ENCODE assay signal across 13 mouse cellular contexts in genomic region chr19:14426244-14426868, GRCm38 (mm10).
A peak's percentile ranks its signal among the peaks of the same experiment; 100 is the strongest.
DNase-seq lines count a peak whose midpoint lies in the region; ATAC-seq and TF ChIP-seq lines count a peak whose summit lies in the region.
"Had no signal": no experiment of that assay in that cellular context is flagged by ENCODE, and none has a peak within 500 bp of the region (broad histone marks: within the 10 kb centered on the region; RNA-seq: fewer than 3 reads in every experiment).

No protein-coding gene starts in this region.

- TF ChIP-seq EP300 in stomach, postnatal 0 days (optimal IDR thresholded peaks at IDR 0.05): no peak

- peak overlapping the region; percentile 56; the same call in 1 of the 2 replicates for H3K27ac ChIP-seq in forebrain, embryonic 10.5 days
- H3K27ac ChIP-seq in forebrain, embryonic 16.5 days (ENCODE audit: low read length): no peak overlapping the region
- no peak overlapping the region for H3K27ac ChIP-seq in liver, embryonic 12.5 days
- H3K27ac ChIP-seq in liver, embryonic 11.5 days (ENCODE audit: low read depth, low read length): no peak overlapping the region
- no peak overlapping the region for H3K27ac ChIP-seq in limb, embryonic 13.5 days
- no peak overlapping the region for H3K27ac ChIP-seq in stomach, postnatal 0 days (replicated peaks)
- H3K27ac ChIP-seq: embryonic facial prominence, embryonic 15.5 days; heart, embryonic 10.5 days; hindbrain, embryonic 14.5 days had no signal

- 55% methylated on average over 19 of the region's 19 CpGs for WGBS in forebrain, embryonic 10.5 days
- 45% methylated on average over 19 of the region's 19 CpGs for WGBS in forebrain, embryonic 16.5 days
- WGBS in liver, embryonic 12.5 days (ENCODE audit: insufficient replicate concordance): 55% methylated on average over 19 of the region's 19 CpGs
- 55% methylated on average over 19 of the region's 19 CpGs for WGBS in liver, embryonic 11.5 days
- WGBS in limb, embryonic 13.5 days: 7% methylated on average over 19 of the region's 19 CpGs
- 47% methylated on average over 19 of the region's 19 CpGs for WGBS in stomach, postnatal 0 days

- H3K9me3 ChIP-seq in forebrain, embryonic 10.5 days: no peaks in the 10 kb centered on the region
- no peaks in the 10 kb centered on the region for H3K9me3 ChIP-seq in forebrain, embryonic 16.5 days (ENCODE audit: control insufficient read depth, low read length)
- no peaks in the 10 kb centered on the region for H3K9me3 ChIP-seq in liver, embryonic 12.5 days (replicated peaks)
- H3K9me3 ChIP-seq in liver, embryonic 11.5 days (ENCODE audit: control insufficient read depth, low read length): no peaks in the 10 kb centered on the region
- H3K9me3 ChIP-seq in limb, embryonic 13.5 days: no peaks in the 10 kb centered on the region
- no peaks in the 10 kb centered on the region for H3K9me3 ChIP-seq in stomach, postnatal 0 days (ENCODE audit: control insufficient read depth, low read length)
- H3K9me3 ChIP-seq: embryonic facial prominence, embryonic 15.5 days; heart, embryonic 10.5 days had no signal

- TF ChIP-seq CTCF in stomach, postnatal 0 days (IDR thresholded peaks at IDR 0.05; ENCODE audit: low read depth): no peak

- H3K27me3 ChIP-seq in forebrain, embryonic 10.5 days (ENCODE audit: poor library complexity, severe bottlenecking): no peaks in the 10 kb centered on the region
- no peaks in the 10 kb centered on the region for H3K27me3 ChIP-seq in forebrain, embryonic 16.5 days (replicated peaks; ENCODE audit: control insufficient read depth, insufficient read depth, low read length)
- H3K27me3 ChIP-seq in liver, embryonic 12.5 days (replicated peaks): no peaks in the 10 kb centered on the region
- no peaks in the 10 kb centered on the region for H3K27me3 ChIP-seq in liver, embryonic 11.5 days (replicated peaks; ENCODE audit: control insufficient read depth, insufficient read depth, low read length)
- H3K27me3 ChIP-seq in limb, embryonic 13.5 days: peaks cover 5% of the 10 kb centered on the region; the same call in 1 of the 2 replicates
- H3K27me3 ChIP-seq in stomach, postnatal 0 days (ENCODE audit: control insufficient read depth, insufficient read depth, low read length): no peaks in the 10 kb centered on the region
- H3K27me3 ChIP-seq: embryonic facial prominence, embryonic 15.5 days had no signal

- H3K4me3 ChIP-seq in forebrain, embryonic 10.5 days: no peak overlapping the region
- no peak overlapping the region for H3K4me3 ChIP-seq in forebrain, embryonic 16.5 days (replicated peaks; ENCODE audit: low read length)
- H3K4me3 ChIP-seq in liver, embryonic 12.5 days: no peak overlapping the region
- H3K4me3 ChIP-seq in liver, embryonic 11.5 days (ENCODE audit: low read depth, low read length): no peak overlapping the region
- no peak overlapping the region for H3K4me3 ChIP-seq in limb, embryonic 13.5 days
- no peak overlapping the region for H3K4me3 ChIP-seq in stomach, postnatal 0 days (ENCODE audit: low read depth, low read length)
- H3K4me3 ChIP-seq: embryonic facial prominence, embryonic 15.5 days; heart, embryonic 10.5 days had no signal

- H3K36me3 ChIP-seq in forebrain, embryonic 10.5 days (replicated peaks): no peaks in the 10 kb centered on the region
- no peaks in the 10 kb centered on the region for H3K36me3 ChIP-seq in forebrain, embryonic 16.5 days (ENCODE audit: control insufficient read depth, insufficient read depth)
- H3K36me3 ChIP-seq in liver, embryonic 12.5 days: no peaks in the 10 kb centered on the region
- H3K36me3 ChIP-seq in liver, embryonic 11.5 days (ENCODE audit: control insufficient read depth, insufficient read depth, low read length): no peaks in the 10 kb centered on the region
- H3K36me3 ChIP-seq in limb, embryonic 13.5 days: no peaks in the 10 kb centered on the region
- H3K36me3 ChIP-seq in stomach, postnatal 0 days (ENCODE audit: control insufficient read depth, insufficient read depth, low read length): no peaks in the 10 kb centered on the region
- H3K36me3 ChIP-seq: embryonic facial prominence, embryonic 15.5 days; heart, embryonic 10.5 days had no signal

- DNase-seq in forebrain, embryonic 10.5 days (ENCODE audit: extremely low spot score, low spot score): no peak
- DNase-seq in liver, embryonic 11.5 days (ENCODE audit: low spot score): no peak
- DNase-seq in stomach, postnatal 0 days (ENCODE audit: low spot score): no peak
- DNase-seq in cerebellum, adult 11-12 months: no peak
- DNase-seq: cerebellum, adult 9-11 months; lung, postnatal 36 days had no signal

- H3K4me1 ChIP-seq in forebrain, embryonic 10.5 days: peaks cover 26% of the 10 kb centered on the region
- peaks cover 11% of the 10 kb centered on the region for H3K4me1 ChIP-seq in forebrain, embryonic 16.5 days (replicated peaks; ENCODE audit: control insufficient read depth, insufficient read depth, low read length)
- peaks cover 33% of the 10 kb centered on the region for H3K4me1 ChIP-seq in liver, embryonic 12.5 days
- H3K4me1 ChIP-seq in liver, embryonic 11.5 days (replicated peaks; ENCODE audit: control insufficient read depth, insufficient read depth, low read length): peaks cover 11% of the 10 kb centered on the region
- H3K4me1 ChIP-seq in limb, embryonic 13.5 days: peaks cover 26% of the 10 kb centered on the region
- H3K4me1 ChIP-seq in stomach, postnatal 0 days (replicated peaks; ENCODE audit: control insufficient read depth, insufficient read depth): no peaks in the 10 kb centered on the region
- H3K4me1 ChIP-seq: embryonic facial prominence, embryonic 15.5 days had no signal

- ATAC-seq in forebrain, embryonic 16.5 days: no peak
- 0 out of 2 replicates have a peak, but pooled peaks have one; percentile 57 for ATAC-seq in liver, embryonic 12.5 days
- no peak for ATAC-seq in liver, embryonic 11.5 days (replicated peaks; ENCODE audit: low FRiP score)
- ATAC-seq in limb, embryonic 13.5 days (ENCODE audit: low FRiP score, low read depth): no peak
- no peak for ATAC-seq in stomach, postnatal 0 days (ENCODE audit: low FRiP score, low TSS enrichment)
- ATAC-seq in inflammation-experienced regulatory T-cells, adult 6 months: no peak

- H3K4me2 ChIP-seq in forebrain, embryonic 16.5 days (ENCODE audit: low read length): no peak overlapping the region
- peak overlapping the region; percentile 18; the same call in 1 of the 2 replicates for H3K4me2 ChIP-seq in liver, embryonic 12.5 days
- no peak overlapping the region for H3K4me2 ChIP-seq in liver, embryonic 11.5 days
- peak overlapping the region; percentile 53 for H3K4me2 ChIP-seq in limb, embryonic 13.5 days (replicated peaks)
- 0 out of 2 replicates have a peak overlapping the region, but pooled peaks have one; percentile 0 for H3K4me2 ChIP-seq in stomach, postnatal 0 days (replicated peaks; ENCODE audit: low read depth)
- H3K4me2 ChIP-seq: embryonic facial prominence, embryonic 15.5 days; hindbrain, embryonic 14.5 days had no signal

- H3K9ac ChIP-seq in forebrain, embryonic 16.5 days (replicated peaks; ENCODE audit: low read depth, low read length): no peak overlapping the region
- no peak overlapping the region for H3K9ac ChIP-seq in liver, embryonic 12.5 days
- H3K9ac ChIP-seq in liver, embryonic 11.5 days (ENCODE audit: low read depth, low read length): no peak overlapping the region
- H3K9ac ChIP-seq in limb, embryonic 13.5 days: no peak overlapping the region
- no peak overlapping the region for H3K9ac ChIP-seq in stomach, postnatal 0 days (ENCODE audit: low read length)
- H3K9ac ChIP-seq: embryonic facial prominence, embryonic 15.5 days; hindbrain, embryonic 14.5 days had no signal

Comparison
In these comparisons a context has a peak if more than half of its experiments do, and no peak if none do; other contexts are left out.
1. H3K4me2 ChIP-seq: peak in liver, embryonic 12.5 days (single experiment), limb, embryonic 13.5 days (single experiment) and stomach, postnatal 0 days (single experiment); none in forebrain, embryonic 16.5 days (single experiment) and liver, embryonic 11.5 days (single experiment).